Mouse (Mus musculus) common myeloid progenitor, adult 5-6 weeks (primary cell): ENCODE measurements around the gene H2afy2. TPM values are rescaled to one million over a fixed set of nuclear protein-coding genes. Genes with fewer than 3 reads are reported as not detected.
A peak's percentile ranks its signal among the peaks of the same experiment; 100 is the strongest.

ENCODE experiments used
- ATAC-seq: replicated peaks from 2 replicates; pipeline ENCODE4 v1.8.0; 2016; ENCODE audit warnings: low read depth, mild to moderate bottlenecking, moderate TSS enrichment, inconsistent platforms; ENCODE audit not compliant: poor library complexity, severe bottlenecking
- total RNA-seq: library from RNA; stranded (forward); fragments of 200-1000, 187-1606 nt; gene quantifications from 2 replicates; pipeline ENCODE4 v1.2.3, GENCODE M21; 2017

H2afy2 gene
- total RNA-seq = 1.2 and 1.8 TPM in 2 replicates

DNA sequence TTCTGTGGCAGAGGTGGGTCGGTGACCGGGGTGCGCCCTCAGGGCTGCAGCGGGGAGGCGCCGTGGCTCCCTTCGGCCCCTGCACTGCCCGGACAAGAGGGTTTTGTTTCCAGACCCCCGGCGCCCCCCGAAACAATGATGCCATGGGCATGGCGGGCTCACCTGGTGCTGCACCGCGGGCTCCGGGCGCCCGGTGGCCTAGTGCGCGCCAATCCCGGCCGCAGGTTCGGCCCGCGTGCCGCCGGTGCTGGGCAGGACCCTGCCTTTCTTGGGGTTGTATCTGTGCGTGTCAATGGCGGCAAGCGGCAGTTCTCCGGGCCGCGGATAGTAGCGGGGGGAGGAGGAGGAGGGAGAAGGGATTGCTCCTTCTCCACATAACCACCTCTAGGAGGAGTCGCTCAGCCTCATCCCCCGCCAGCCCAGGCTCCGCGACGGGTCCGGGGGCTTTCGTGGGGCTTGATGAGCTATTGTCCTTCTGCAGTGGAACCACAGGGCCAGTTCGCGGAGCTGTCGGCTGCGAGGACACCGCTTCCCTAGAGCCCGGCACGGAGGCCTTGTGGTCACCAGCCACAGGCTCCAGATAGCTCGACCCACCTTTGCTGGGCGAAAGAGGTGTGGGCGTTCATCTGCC lies at the start of gene H2afy2:
Gene H2afy2 (minus strand): TSS at position 527 of the 631 bp plus-strand sequence.
- ATAC-seq = peak; percentile 46

DNA sequence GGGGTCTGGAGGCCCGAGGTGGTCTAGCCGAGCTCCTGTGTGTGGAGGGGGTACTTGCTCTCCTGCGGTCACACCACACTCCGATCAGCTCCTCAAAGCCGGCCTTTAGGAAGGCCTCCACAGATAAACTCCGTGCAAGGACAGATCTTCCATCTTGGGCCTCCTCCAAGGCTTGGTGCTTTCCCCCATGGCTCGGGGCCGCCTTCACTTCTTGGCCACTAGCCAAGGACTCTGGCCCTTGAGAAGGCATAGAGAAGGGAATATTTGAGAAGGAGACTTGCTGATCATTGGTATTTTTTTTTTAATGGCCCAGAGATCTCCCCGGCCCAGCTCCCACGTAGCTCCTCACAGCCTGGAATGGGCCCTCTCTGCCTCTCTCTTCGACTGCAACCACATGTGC lies 48.8 kb upstream of the H2afy2 start:
- ATAC-seq = no peak

DNA sequence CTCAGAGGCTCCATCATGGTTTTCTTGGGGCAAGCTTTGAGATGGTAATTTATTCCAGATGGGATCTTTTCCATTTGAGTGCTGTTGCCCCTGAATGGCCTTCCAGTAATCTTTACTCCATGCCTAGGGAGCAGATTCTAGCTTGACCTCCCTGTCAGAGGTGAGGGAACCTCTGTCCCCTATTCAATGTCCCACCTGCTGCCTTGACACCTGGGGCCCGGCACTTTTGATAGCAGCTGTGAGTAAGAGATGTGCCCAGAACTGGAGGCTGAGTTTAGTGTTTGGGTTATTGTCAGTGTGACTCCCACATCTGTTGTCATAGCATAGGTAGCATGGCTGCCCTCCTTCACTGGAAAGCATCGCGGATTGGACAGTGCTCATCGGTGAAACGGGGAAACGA lies 47.8 kb upstream of the H2afy2 start:
- no peak for ATAC-seq

DNA sequence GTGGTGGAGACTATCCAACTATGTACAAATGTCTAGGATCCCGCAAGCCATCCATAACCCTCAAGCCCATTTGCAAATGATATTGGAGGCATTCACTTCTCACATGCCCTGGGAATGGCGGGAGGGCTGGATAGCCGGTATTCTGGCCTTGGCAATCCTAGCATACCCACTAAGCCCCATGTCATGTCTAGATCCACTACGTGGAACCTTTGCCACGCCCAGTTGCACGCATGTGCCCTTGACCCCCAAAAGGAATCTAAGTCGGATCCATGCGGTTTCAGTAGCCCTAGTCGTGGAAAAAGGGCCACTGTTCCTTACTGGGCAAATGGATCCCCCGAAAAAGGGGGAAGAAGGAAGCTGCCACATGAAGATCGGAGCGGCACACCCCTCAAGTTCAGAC lies 47.3 kb upstream of the H2afy2 start:
- no peak for ATAC-seq

DNA sequence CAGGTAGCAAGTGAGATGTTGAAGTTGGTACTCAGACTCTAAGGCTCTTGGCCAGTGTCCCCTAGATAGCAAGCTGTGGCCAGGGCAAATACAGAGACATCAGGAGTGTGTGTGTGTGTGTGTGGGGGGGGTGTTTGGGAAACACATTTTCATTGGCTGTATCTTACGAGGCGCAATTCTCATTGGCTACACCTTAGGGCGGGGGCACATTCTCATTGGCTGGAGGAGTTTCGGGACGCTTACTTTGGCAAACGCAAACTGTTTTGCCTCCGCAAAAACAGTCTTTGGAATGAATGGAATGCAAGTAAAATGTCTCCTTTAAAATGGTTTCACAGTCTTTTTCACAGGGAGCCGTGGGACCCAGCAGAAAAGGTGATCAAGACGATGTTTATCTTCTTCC lies 46.9 kb upstream of the H2afy2 start:
- ATAC-seq = no peak

DNA sequence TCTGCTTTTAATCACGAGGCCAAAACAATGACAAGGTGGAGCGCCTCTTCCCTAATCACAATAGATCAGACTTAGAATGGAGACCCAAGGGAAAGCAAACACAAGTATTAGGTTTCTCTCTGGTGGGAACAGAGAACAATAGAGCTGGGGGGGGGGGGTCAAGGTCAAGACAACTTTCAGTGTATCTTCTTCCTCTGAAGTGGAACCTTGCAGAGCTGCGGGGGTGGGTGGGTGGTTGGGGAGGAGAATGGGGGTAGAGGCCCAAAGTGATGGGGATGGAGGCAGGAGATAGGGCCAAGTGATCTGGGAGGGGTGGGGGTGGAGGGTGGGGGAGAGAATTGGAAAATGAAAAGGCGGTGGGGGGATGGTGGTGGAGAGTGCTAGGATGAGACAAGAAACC lies 45.1 kb upstream of the H2afy2 start:
- no peak for ATAC-seq

DNA sequence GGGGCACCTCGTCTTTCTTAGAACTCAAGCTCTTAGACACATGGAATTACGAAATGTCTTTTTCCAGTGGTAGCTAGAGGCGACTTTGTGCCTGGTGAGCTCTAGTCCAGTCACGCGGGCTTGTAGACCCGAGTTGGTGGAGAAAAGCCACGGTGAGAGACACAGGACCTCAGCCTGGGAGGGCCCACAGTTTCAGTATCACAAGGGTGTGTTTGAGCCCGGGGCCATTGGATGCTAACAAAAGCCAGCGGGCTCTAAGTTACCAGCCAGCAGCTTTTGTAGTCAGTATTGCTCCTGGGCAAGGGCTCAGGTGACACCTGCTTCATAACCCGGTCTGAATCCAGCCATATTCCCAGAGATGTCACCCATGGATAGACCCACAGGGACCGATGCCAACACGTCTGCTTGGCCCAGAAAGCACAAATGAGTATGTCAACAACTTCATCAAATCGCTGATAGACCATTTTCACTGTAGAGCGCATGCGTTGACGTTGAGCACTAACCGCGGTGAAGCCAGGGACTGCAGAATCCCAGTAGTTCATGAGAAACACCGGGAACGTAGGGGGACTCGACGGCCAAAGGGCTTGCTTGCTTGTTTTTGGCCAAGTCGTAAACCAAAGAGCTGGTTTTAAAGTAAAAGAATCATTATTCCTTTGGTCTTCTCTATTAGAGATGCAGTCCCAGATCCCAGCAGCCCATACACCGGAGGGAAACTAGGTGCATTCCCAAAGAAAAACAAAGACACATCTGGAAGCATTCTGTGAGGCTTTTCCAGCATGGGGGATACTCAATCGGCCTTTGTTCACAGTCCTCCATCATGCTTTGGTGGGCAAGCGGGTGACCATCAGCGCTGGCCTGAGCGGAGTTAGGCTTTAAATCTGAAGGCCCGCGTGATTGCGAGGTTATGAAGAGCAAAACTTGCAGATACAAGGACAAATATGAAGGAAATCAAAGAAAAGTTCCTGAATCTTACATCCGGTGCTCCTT lies 44.3 kb upstream of the H2afy2 start:
- ATAC-seq = no peak

DNA sequence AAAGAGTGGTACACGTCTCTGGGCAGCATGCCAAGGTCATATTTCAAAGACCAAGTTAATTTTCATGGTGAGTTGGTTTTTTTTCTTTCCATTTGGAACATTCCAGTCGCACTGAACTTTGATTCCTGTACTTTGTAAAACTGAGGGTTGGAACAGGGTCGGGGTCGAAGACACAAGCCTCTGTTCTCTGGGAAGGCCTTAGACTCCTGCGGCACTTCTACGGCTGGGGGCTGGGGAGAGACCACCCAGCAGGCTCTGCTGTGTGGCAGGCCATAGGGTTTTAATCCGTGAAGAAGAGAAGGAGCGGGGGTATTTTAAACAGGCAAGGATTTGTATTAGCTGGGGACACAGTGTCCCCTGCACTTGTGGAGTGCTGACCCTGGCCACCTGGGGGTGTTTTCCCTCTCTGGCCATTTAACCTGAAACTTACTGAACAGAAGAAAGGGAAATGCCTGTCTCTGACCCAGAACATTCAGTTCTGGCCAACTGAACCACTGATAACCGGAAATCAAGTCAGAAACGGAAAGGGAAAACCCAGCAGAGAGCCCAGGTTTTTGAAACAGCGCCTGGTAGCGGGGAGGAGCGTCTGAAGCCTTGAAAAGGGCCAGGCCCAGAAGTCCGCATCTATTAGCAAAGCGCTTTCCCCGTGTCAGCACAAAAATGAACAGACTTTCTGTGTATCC lies 42.9 kb upstream of the H2afy2 start:
- no peak for ATAC-seq

DNA sequence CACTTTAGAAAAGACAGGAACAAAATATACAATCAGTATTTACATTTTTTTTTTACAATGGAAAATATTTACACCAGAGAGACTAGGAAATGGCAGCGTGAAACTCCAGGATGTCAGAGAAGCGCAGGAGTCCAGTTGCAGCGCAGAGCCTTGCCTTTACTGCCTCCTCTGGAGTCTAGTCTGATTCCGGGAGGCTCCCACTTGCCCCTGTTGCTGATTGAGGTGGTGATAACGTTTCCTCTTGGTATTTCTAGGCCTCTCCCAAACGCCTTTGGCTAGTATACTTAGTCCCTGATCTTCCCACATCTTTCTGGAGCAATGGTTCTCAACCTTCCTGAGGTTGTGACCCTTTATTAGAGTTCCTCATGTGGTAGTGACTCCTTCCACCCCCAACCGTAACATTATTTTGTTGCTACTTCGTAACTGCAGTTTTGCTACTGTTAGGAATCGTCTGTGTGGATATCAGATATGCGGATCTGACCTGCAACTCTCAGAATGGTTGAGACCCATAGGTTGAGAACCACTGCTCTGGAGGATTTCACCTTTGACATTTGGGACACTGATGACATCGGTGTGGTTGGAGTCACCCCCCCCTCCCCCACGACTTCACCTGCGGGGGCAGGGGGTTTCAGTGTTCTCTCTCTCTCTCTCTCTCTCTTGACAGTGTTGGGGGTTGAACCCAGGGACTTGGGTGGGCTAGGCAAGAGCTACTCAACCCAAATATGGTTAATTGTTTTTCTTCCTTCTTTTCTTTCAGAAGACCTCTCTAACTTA lies 42.2 kb upstream of the H2afy2 start:
- no peak for ATAC-seq

DNA sequence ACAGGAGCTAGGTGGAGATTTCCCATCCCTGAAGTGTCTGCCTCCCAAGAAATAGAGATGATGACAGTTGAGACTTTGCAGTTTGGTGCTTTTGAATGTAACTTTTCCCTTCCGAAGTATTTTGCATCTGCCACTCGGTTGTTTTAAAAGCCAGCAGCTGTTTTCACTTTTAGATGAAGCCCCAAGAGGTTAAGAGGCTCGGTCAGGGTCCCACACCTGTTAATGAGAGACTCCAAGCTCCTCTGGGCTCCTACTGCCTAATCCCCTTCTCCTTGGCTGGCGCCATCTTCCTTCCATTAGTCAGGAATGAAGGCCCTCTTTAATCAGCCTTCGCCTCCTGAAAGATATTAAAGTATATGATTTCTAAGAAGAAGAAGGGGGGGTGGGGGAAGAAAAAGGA lies 41.6 kb upstream of the H2afy2 start:
- no peak for ATAC-seq

DNA sequence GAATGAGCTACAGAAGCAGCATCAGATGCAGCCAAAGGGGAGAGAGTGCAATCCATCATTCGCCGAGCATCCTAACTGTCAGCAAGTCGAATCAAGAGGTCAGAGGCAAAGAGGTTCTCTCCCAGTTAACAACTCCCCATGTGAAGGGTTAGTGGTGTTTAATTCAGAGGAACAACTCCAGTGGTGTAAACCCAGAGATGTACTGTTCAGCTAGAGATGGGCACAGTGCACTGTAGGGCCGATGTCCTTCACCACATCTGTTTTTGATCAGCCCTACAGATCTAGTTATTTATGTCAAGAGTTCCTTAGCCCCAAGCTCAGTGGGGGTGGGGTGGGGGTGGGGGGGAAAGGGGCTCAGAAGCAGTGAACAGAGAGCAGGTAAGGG lies 39.8 kb upstream of the H2afy2 start:
- ATAC-seq = no peak

DNA sequence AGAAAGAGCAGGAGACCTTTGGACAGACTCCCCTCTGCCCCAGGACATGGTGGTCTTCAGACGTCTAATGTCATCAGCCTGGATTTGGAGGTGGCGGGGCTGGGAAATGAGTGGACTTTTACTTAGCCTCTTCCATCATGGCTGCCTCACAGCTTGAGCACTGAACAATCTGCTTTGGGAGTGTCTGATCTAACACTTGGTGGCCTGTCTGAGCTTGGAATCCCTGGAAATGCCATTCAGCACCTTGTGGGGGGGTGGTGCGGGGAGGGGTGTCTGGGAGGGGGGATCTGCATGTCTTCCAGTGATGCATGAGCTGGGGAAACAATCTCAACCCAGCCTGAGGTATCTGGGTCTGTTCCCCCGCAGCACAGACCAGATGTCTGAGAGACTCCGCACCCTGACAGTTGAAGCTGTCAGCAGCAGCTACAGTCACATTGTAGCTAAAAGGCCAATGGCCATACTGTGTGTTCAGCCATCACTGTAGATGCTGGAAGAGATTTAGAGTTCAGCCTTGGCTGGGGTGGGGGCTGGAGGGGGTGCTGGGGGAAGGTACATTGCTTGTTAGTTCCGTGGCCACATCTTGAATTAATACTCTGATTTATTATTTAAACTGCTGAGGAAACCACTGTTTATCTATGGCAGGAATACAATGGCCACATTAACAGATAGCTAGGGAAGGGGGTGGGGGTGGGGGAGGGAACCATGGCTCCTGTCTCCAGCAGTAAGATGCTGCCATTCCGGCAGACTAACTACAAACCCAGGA lies 39.2 kb upstream of the H2afy2 start:
- ATAC-seq = no peak

DNA sequence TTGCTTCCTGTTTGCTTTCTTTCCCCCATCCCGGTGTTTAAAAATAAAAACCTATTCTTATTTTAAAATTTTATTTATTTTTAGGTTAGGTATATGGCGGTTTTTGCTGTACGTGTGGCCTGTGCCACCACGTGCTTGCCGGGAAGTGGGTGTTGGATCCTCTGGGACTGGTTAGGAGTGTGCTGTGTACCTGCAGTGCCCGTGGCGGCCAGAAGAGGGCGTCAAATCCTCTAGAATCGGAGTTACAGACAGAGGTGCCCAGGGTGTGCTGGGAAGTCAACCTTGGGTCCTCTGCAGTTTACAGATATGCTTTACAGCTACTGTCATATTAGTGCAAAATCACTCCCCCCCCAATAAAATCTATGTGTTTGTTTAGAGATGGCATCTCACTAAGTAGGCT lies 36.1 kb upstream of the H2afy2 start:
- 0 out of 2 replicates have a peak, but pooled peaks have one; percentile 29 for ATAC-seq

DNA sequence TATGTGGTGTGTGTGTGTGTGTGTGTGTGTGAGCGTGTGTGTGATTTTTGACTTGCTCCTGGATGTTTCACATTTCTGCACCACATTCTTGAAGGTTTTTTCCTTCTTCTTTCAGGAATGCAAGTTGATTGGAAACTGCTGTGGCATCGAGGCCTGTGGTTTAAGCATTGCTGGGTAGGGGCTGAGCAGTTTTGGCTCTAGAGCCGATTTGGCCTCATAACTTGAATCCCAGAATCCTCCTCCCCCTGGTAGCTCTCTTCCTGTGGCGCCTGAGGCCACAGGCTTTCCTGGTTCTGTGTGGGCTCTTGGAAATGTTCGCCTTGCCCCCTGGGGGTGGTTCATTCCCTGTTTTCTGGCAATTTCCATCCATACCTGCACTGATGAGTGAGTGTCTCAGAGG lies 28.0 kb upstream of the H2afy2 start:
- ATAC-seq = no peak

DNA sequence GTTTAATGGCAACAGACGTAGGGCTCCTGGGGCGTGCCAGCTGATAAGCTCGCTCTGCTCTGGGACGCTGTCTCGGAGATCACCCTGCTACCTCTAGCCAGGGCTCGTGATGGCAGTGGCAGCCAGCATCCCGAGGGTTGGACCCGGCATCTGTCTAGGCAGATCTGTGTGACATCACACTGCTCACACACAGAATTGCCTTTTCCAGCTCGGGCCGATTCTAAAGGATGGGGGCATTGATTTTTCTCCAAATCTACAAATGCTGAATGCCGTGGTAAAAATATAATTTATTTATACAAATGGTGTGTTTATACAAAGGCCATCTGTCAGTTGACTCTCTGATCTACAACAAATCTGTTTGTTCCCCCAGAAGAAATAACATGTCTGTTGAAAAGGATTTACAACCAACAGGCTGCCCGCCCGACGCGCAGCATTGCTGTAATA lies 14.2 kb upstream of the H2afy2 start:
- no peak for ATAC-seq

DNA sequence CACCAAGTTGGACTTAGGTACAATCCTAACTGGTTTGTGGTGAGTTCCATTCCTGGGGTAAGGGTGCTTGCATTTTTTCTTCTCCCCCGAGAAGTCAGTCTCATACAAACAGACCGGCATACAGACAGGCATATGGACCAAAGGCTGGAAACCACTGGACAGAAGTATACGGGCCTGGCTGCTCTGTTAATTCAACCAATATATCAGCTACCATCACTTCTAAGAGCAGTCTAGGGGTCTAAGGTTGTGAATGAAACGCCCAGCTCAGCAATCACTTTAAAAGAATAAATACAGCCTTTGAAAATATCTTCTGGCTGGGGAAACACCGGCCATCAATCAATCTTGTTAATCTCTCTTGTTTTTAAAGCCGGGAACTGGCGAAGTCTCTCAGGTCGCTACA lies 11.5 kb upstream of the H2afy2 start:
- no peak for ATAC-seq

DNA sequence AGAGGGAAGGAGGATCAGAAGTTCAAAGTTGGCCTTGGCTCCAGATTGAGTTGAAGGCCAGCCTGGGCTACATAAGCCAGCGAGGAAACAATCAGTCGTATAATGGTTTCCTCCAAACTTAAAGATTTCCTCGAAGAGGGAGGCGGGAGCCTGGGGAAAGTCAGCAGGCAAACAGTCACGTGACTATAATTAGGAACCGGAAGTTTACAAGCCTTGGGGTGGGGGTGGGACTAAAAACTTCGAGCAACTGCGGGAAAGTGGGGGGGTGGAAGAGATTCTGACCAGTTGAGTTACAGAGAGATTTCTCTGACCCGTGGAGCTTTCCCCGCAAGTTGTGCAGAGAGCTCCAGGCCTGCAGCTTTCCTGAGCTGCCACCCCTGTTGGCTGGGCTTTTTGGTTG lies 11.0 kb upstream of the H2afy2 start:
- no peak for ATAC-seq

DNA sequence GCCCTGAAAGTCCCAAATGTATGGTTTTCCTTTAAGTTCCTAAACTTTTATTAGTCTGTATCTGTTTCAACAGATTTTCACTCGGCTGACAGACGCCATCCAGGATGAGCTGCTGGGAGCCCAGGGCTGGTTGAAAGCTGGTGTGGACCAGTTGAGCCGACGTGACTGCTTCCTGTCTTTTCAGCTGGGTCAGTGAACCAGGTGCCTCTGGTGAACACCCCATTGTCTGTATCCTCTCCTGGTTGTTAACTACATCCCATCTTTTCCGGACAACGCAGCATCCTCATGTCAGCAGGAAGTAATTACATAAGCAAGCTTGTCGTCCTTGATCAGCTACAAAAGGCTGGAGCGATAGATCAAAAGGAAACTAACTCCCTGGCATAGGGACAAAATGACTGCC lies 9.1 kb upstream of the H2afy2 start:
- no peak for ATAC-seq

DNA sequence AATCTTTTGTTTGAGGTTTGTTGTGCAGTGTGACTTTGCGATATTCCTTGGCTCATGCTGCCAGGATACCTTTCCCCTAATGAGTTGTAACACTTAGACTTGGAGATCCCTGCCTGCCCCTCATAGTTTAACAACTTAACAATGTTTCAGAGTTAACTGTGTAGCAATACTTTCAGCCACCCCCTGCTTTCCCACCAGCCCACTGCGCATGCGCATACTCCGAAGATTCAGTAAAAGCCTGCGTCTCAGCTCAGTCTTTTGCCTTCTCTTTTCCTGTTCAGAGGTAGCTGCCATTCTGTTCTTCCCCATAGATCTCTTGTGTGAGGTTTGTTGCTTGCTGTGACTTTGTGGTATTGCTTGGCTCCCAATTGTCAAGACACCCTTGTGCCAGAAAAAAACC lies 4.6 kb upstream of the H2afy2 start:
- ATAC-seq = no peak
